Mouse (Mus musculus): ENCODE results near the gene Gm49392.

GRCm38 (mm10) chr13:60936500-60936901, 39.8 kb upstream of the Gm49392 start, which contains the start of the genes Gm49391 and Ctla2a:
- TF ChIP-seq CTCF (IDR thresholded peaks at IDR 0.05; ENCODE audit: extremely low read depth, insufficient read depth, insufficient read length, insufficient replicate concordance): no peak
- TF ChIP-seq POLR2A (IDR thresholded peaks at IDR 0.05; ENCODE audit: low read depth, low read length): no peak
